Mouse (Mus musculus) inflammation-experienced regulatory T-cells, adult 6 months (primary cell): Measurements from ENCODE around the gene Garnl3. TPM values are rescaled to one million over a fixed set of nuclear protein-coding genes. Genes with fewer than 3 reads are reported as not detected.

Experiments
- ATAC-seq: one replicate; pipeline ENCODE4 v1.8.0; 2017
- polyA plus RNA-seq, 3 experiments: library from polyadenylated mRNA; unstranded; fragments of 100-300 nt; shearing (Covaris generic); gene quantifications; one replicate each; pipeline ENCODE4 v1.2.1; 2017

Gene Garnl3
- polyA plus RNA-seq = under 1 TPM in 2 of 3 experiments, not detected in 1; 0.18 to 0.44 TPM

DNA sequence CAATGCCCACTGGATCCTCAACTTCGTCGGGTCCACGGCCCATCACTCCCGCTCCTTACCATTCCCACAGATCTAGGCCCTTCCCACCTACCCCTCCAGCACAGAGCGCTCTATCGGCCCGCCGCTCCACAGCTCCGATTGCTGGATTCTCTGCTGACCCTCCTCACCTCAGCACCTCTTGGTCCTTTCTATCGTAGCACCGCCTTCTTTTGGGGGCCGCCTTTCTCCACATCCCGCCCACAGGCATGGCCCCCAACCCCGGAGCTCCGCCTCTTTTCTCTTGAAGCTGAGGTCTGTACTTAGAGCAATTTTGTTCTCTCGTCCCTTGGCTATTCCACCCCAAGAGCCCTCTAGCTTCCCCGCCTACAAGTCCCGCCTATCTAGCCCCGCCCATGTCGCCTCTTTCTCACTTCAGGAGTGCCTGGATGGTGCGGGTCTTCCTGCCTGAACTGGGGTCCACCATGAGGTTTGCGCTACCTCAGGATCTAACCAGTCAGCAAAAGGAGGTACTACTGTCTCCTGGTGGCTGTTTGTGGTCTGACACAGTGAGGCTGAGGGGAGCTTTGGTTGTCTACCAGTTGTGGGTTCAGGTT is at the start of gene Garnl3:
Gene Garnl3, minus strand, starts transcription at position 155 of the 593 bp plus-strand sequence.
- peak; percentile 53 for ATAC-seq

DNA sequence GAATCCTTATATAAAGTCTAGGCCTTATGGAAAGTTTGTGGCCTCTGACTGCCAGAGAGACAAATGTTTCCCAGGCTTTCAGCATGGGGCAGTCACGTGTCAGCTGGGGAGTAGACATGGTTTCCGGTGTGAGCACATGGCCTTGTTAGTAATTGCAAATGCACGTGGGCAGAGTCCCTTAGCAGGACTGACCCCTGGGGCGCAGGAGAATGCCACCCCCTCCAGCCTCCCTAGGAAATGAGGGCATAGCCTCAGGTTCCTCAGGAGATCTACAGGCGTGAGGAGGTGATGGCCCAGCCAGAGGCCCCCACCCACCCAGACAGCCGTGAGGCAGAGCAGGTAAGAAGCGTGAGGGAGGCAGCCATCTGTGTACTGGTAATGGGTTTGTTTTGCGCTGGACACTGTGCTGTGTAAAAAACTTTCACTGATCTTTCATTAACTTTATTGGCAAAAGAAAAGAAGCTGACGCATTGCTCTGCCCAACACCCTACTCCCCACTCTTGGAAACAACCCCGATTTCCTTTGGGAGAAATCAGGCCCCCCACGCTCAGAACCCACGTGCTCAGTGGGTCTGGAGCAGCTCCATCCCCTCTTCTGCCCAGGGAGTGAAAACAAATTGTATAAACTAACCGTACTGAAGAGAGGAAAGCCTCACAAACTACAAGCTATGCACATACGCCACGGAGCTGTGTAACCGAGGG is 48.6 kb upstream of the Garnl3 start:
- peak; percentile 57 for ATAC-seq

DNA sequence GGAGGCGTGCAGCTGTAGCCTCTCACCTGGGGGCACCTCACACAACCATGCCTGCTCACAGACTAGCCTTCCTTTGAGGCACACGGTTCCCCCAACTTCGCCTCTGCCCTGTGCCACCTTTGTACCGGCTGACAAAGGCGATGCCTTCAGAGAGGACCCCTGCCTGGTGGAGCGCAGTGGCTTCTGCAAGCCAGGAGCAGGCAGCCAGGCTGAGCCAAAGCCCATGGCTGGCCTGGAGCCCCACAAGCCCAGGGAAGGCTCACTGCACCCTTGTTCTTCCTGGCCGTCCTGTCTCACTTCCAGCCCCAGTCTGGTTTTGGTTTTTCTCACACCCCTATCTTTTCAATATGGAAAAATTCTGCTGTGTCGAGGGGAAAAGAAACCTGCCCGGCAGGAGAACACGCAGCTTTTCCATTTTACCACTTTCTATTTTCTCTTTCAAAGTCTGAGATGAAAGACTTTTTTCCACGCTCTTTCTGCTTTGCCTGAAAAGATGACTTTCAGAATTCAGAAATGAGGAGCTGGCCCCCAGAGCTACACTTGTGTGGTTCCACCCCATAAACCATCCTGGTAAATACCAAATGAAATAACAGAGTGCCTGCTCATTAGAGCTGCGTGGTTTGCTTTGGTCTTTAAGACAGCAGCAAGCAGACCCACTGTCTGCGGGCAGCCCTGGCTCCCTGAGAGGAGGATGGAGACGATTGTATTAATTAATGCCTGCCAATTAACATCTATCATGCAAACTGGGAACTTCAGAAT is 47.9 kb upstream of the Garnl3 start:
- ATAC-seq = peak; percentile 3

DNA sequence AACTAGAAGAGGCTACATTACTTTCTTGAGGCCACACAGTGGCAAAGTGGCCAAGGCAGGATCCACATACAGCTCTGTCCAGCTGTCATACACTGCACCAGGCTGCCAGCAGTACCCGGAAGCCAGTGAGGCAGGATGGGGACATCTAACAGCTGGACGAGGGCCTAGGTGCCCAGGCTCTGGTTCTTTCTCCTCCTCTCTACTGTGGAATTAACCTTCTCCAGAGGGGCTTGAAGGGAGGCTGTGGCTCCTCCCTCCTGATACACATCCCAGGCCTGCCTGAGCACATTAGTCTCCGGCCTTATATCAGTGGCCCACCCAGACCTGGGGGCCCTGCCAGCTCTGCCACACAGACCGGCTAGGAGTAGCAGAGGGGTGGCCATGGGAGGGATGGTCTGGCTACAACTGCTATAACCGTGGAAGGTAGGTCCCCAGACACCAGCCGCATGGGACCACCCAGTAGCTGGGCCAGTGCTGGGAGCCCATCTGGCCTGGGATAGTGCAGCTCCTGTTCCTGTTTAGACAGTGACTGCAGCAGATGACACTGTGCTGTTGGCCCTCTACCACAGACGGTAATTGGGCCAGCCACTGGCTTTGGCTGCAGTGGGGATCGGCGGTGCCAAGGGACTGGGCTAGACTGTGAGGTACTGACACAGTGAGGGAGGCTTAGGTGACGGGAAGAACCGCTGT is 46.9 kb upstream of the Garnl3 start:
- no peak for ATAC-seq

DNA sequence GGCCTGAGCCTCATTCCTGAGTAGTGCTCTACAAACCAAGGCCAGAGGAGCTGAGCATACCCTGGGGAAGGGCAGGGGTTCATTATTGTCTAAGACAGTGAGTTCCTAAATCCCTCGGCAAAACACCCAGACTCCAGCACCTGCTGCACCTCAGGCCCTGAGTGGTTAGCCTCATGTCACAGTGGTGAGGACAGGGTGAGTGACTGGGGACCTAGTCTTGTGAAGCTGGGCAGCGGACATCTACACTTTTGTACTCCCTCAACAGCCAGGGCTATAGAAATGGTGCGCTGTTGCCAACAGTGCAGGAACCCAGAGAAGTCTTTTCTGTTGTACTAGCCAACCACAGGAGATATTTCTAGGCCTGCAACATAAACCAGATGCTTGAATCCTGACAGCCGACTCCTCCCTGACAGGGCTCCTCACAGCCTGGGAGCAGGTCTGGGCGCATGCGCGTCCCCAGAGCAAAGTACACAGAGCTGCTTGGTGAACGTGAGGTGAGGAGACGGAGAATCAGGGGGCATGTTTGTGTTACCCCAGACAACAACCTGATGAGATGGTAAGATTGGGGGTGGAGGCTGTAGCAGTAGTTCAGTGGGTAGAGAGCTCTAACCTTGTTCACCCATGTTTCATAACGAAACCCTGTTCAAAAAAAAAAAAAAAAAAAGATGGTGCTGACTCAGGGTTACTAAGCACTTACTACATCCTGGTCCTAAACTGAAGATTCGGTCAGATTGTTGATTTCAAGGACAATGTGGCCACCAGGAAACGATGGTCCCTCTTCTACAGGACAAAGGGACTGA is 46.2 kb upstream of the Garnl3 start:
- ATAC-seq = no peak

DNA sequence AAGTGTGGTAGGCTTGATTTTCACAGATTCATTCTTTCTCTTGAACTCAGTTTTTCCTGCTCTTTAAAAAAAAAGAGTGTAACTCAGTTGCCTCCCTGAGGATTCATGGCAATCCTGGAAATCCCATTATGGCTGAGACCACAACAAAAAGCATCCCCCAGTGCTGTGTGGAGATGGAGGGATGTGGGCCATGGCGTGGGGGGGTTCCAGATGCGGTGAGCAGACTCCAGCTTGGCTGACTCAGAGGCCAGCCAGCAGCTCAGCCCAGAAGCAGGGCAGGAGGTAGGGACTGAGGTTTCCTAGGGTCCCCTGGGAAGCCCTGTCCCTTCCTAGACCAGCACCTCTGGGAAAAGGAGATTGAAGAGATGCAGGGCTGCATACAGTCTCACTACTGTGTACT is 45.5 kb upstream of the Garnl3 start:
- peak; percentile 29 for ATAC-seq

DNA sequence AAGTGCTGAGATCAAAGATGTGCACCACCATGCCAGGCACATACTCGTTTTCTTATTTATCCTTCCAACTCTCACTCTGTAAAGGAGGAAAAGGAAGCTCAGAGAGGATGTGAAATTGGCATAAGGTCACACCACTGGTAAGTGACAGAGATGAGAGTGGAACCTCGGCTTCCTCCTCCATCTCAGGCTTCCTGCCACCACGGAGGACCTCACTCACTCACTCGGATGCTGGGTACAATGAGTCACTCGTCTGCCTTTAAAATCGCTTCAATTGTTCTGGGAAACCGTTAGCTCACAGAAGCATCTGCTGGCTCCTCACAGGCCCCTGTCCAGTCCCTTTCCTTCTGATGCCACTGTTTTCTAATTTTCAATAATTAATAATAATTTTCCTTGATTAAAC is 45.1 kb upstream of the Garnl3 start:
- peak; percentile 68 for ATAC-seq

DNA sequence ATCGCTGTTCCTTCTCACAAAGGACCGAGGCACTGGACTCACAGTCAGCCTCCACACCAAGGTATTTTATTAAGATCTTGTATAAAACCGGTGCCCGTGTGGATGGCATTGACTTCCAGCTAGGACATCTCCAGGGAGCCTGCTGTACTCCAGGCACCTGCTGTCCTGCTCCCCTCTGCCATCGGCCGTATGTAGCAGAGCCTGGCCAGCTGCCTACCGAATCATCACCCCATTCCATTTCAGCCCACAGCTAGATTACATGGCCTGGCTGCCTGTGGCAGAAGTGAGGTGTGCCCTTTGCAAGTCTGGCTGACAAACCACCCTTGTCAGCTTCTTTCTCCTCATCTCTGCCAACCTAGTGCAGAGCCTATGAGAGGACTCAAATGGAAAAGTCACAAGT is 42.2 kb upstream of the Garnl3 start:
- no peak for ATAC-seq

DNA sequence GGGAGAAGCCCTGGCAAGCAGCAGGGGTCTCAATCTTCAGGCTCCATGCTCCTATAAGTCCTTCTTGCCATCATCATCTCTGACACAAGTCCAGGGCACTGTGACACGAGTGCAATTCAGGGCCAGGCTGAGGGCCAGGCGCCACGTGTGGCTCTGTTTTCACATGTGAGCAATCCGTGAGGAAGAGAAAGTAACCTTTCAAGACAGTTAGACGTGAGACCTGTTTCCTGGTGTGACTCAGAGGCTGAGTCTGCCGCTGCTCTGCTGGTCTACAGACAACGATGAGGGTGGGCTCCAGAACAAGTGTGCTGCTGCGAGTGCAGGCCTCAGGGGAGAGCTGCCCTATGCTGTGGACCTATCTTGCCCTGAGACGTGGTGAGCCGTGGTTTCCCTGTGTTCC is 41.7 kb upstream of the Garnl3 start:
- ATAC-seq = peak; percentile 30

DNA sequence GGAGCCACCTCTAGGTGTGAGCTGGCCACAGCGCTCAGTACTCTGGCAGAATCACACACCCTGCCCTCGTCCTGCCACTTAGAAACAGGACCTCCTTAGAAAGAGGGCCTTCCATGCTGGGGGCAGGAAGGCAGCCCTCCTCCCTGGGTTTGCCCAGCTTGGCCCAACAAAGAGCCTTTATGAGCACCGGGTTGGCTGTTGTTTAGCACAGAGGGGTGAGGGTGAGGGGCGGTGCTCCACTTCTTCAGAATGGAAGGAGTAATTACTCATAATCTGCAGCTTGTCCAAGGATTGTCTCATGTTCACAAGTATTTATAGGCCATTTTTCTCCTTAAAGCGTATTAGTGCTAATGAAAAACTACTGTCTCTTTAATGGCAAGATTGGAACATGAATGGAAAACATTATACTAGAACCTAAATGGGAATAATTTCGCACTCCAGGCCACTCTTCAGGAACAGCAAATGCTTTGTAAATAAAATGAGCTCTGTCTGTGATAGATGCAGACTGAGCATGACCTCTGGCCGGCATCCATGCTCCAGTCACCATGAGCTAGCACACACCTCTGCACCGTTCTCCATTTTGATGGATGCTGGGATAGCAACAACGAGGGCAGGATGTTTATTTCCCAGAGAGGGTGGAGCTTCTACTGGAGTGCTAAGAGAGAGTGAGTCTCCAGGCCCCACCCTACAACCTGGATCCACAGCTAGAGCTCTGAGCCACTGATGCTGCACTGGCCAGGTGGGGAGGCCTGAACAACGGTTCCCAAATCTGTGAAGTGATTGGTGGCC is 39.5 kb upstream of the Garnl3 start:
- ATAC-seq = no peak

DNA sequence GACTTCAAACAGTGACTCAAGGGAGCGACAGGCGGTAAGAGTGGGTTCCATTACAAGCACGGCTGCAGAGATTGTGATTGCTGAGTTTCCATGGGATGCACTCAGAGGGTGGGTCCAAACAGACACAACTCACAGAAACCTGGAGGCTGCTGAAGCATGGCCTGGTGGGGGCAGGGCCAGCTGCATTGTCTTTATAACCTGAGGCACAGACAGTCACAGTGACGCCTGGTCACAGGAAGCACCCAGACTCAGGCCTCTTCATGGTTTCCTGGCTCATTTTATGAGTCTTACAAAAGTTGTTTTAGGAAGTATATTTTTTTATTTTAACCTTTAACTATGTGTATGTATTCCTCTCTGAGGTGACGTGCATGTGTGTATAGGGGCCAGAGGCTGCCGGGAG is 38.0 kb upstream of the Garnl3 start:
- peak; percentile 71 for ATAC-seq

DNA sequence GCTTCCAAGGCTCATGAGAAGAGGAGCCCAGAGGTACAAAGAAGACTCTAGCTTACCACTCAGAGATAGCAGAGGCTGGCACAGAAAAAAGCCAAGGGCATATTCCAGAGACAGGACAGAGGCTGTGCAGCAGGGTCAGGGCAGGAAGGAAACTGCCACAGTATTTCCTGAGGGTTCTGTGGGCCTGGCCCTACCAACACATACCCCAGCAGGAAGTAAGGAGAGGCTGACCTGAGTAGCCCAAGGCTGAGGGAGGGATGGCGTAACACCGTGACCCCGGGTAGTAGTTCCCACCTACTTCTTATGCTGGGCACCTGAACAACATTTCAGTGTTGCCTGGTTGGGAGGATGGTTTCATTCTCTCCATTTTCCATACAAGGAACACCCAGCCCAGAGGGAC is 35.6 kb upstream of the Garnl3 start:
- ATAC-seq = no peak

DNA sequence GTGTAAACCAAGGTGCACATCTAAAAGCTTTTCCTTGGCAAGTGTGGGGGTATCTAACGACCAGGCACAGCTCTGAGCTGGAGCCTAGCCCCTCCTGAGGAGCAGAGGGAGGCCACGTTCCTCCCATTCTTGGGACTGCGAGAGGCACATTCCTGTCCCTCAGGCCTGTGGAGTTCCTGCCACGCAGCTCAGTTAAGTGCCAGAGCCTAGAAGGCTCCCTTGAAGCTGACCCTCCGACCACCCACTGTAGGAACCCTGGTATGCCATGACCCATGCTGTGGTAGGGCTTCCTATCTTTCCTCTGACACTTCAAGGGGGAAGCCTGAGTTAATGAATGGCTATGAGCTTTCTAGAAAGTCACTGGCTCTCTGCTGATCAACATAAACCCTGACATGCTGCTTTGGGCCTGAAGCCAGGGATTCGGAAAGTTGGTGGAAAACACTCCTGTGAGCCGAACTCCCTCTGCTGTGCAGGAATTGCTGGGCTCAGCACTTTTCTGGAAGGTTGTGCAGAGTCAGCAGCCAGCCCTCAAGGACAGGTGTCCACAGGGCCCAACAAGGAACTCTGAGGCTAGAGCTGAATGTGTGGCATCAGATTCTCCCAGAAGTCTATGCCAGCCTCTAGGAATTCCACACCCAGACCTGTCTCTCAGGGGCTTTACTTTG is 34.4 kb upstream of the Garnl3 start:
- no peak for ATAC-seq

DNA sequence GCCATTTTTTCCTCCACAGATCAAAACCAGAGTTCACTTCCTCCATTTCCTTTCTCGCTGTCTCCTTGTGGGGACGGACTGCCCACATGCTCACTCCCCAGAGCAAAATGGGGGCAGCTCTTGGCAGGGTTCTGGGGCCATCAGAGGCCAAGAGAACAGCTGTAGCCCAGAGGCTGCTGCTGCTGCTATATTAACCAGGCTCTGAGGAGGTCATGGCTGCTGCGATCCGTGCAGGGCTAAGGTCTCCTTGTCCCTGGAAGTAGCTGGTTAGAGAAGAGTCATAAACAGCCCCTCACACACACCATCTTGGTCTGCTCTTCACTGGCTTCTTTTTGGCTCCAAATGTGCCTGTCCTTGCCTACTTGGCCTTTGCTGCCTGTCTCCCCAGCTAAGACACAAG is 33.8 kb upstream of the Garnl3 start:
- no peak for ATAC-seq

DNA sequence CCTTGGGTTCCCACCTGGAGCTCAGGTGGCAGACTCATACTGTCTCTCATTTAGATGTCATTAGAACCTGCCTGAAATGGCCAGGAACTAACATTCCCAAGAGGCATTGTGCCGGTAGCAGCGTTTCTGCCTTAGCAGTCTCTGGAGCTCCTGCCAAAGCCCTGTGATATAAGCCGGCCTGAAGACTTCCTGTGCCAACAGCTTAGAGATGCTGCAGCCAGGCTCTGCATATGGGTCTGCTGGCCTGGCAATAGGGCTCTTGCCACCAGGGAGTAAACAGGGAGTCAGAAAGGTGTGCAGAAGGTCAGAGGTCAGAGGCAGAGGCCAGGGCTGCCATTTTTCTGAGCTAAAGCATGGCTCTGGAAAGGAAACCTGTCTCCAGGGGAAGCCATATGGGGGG is 33.2 kb upstream of the Garnl3 start:
- no peak for ATAC-seq

DNA sequence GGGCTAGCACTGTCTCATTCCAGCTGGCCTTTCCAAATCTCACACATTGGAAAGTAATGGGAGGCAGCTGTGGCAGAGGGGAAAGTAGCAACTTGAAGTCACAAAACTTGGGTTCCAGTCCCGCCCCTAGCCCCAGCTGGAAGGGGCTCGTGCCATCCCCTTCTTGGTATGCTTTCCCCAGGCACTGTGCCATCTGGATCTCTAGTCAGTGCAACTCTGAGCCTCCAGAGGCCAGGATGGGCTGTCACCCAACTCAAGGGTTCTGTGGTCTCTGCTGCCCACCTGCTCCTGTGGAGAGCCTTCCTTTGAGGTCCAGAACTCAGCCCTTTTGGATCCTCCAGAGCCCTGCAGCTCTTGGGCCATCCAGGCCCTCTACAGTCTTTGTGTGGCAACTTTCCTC is 30.7 kb upstream of the Garnl3 start:
- ATAC-seq = no peak

DNA sequence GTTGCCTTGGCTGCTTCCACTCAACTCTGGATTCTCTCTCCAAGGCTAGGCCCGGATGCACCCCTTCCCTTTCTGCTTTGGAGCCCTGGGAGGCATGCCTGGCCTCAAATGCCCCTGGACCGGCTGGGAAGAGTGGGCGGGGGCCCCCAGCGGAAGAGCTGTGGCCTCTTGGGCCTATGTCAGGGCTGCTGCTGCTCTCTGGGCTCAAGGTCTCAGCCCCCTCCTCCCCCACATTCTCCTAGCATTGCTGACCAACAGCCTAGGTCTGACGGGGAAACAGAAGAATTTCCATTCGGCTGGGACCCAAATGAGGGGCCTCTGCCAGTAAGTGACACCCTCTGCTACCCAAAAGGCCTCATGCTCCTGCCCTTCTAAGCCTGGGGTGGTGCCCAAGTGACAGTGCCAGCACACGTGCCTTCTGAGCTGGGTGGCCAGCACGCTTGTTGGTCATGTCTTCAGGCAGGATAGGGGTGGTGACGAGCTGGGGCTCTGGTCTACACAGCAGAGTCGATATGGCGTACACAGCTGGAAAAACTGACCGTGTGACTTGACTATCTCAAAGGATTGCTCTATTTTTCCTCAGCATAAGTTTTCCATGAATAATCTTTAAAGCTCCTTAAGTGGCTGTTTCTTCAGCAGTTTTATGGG is 29.0 kb upstream of the Garnl3 start:
- no peak for ATAC-seq

DNA sequence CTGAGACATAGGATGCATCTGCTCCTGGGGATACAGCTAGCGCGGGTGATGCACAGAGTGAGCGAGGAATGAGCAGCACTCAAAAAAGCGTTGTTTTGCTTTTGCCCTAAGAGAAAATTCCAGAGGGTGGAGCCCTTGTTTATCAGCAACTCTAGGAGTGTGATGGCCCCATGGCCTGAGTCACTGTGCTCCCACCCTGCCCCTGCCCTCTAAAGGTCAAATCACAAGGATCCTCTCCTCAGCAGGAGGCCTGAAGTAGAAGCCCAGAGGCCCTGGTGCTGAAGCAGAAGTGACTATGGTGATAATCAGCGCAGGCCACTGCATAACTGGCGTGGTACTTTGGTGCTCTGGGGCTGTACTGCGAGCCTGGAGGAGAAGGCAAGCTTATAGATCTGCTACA is 28.1 kb upstream of the Garnl3 start:
- ATAC-seq = no peak

DNA sequence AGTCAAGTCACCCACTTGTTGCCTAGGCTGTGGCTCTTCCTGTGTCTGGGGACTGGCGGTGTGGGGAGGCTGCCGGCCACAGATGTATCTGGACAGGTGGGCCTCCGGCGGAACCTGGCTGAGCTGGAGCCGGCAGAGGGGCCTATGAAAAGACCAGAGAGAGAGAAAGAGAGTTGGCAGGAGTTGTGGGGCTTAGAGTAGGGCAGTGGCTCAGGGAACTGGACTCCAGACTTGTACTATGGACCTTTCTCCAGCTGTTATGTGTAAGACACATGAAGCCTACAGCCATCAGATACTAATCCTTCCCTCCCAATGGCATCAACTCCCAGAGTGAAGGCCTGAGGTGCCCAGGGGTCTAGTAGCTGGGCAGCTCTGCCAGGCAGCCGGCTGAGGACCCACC is 27.4 kb upstream of the Garnl3 start:
- no peak for ATAC-seq

DNA sequence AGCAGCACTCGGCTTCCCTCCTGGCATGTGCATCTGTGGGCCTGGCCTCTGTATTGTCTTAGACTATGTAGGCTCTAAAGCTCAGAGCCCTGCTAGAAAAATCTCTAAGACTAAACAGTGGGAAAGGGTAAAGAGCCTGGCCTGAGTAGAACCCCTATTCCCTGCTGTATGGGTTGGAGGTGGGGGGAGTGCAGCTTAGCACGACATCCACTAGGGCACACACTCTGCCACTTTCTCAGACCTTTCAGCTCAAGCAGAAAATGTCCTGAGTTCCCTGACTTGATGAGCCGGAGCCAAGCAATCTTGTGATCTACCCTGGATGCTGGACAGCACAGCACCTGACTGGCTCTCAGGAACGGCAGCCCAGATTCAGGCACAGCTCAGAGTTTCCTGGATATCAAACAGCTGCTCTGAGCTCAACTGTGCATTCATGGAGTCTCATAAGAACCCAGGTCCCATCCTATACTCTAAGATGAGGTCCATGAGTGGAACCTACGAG is 24.9 kb upstream of the Garnl3 start:
- no peak for ATAC-seq
